ENCODE assay signal across 21 mouse cellular contexts in the genomic region with DNA sequence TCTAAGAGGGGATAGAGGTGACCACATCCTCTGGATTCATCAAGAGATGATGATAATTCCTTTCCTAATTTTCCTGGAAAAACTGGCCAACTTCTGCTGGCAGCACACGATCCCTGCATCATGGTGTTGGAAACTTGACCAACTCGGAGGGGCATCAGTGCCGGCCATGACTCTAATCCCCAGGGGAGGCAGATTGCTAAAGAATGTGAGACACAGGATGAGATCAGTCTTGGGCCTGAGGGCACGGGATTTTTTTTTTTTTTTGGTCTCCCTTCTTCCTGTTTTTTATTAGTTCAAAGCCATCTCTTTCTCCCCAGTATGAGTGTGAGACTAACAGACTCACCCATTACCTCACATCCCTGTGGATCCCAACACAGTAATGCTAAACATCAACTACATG.
DNase-seq lines count a peak whose midpoint lies in the region; TF ChIP-seq lines count a peak whose summit lies in the region.
"Had no signal": no experiment of that assay in that cellular context is flagged by ENCODE, and none has a peak within 500 bp of the region (broad histone marks: within the 10 kb centered on the region; RNA-seq: fewer than 3 reads in every experiment).

No protein-coding gene starts in this region.

- no peaks in the 10 kb centered on the region for H3K9me3 ChIP-seq in CH12.LX (replicated peaks; ENCODE audit: low read length)
- H3K9me3 ChIP-seq: forebrain, embryonic 10.5 days; G1E; hindbrain, embryonic 12.5 days; hindbrain, embryonic 15.5 days had no signal

- H3K27me3 ChIP-seq in CH12.LX (replicated peaks), result no peaks in the 10 kb centered on the region
- H3K27me3 ChIP-seq: hindbrain, embryonic 12.5 days; hindbrain, embryonic 15.5 days had no signal

- in situ Hi-C loops in CH12.LX (cut with MboI; ENCODE audit: low pct_ligation_motif_present, low pct_unique_long_range_greater_than_20kb, low sequenced_read_pairs), result no loop called here

- no peaks in the 10 kb centered on the region for H3K4me1 ChIP-seq in CH12.LX (ENCODE audit: control insufficient read depth in 1 of 2, insufficient read depth in 2 of 2)
- peaks cover 4% of the 10 kb centered on the region; the same call in 1 of the 2 replicates for H3K4me1 ChIP-seq in brown adipose tissue, adult 24 weeks (ENCODE audit: control insufficient read depth, insufficient read depth, insufficient read length, low read length)
- H3K4me1 ChIP-seq: forebrain, embryonic 10.5 days; hindbrain, embryonic 12.5 days; hindbrain, embryonic 15.5 days had no signal

- no peak overlapping the region for H3K9ac ChIP-seq in CH12.LX (ENCODE audit: insufficient read depth, low read depth)
- H3K9ac ChIP-seq: forebrain, postnatal 0 days; hindbrain, embryonic 12.5 days; hindbrain, embryonic 15.5 days had no signal

- TF ChIP-seq CTCF in CH12.LX (conservative IDR thresholded peaks at IDR 0.05 in 1 of 2, IDR thresholded peaks at IDR 0.05 in 1 of 2; ENCODE audit: low read depth in 2 of 2, low read length in 2 of 2), result no peak

- no peak overlapping the region for H3K4me2 ChIP-seq in CH12.LX (ENCODE audit: insufficient read depth, low read depth, poor library complexity, severe bottlenecking)
- H3K4me2 ChIP-seq: heart, embryonic 11.5 days; hindbrain, embryonic 12.5 days; hindbrain, embryonic 15.5 days had no signal

- no peaks in the 10 kb centered on the region for H3K79me2 ChIP-seq in CH12.LX (replicated peaks; ENCODE audit: control insufficient read depth, extremely low read depth, insufficient read depth, poor library complexity, severe bottlenecking)

- no peak for TF ChIP-seq POLR2A in CH12.LX (IDR thresholded peaks at IDR 0.05; ENCODE audit: low read depth, low read length)

- no peaks in the 10 kb centered on the region for H3K36me3 ChIP-seq in CH12.LX (replicated peaks in 1 of 2; ENCODE audit: control insufficient read depth in 1 of 2, insufficient read depth in 1 of 2, low read length in 1 of 2)
- H3K36me3 ChIP-seq: forebrain, embryonic 10.5 days; G1E; hindbrain, embryonic 12.5 days; hindbrain, embryonic 15.5 days had no signal

- dilution Hi-C loops in CH12.LX (cut with MboI; ENCODE audit: extremely low pct_ligation_motif_present, extremely low pct_unique_long_range_greater_than_20kb, low sequenced_read_pairs), result no loop called here

- H3K27ac ChIP-seq in CH12.LX (ENCODE audit: insufficient read depth, low read depth), result no peak overlapping the region
- 0 out of 2 replicates have a peak overlapping the region, but pooled peaks have one; percentile 30 for H3K27ac ChIP-seq in brown adipose tissue, adult 24 weeks (replicated peaks; ENCODE audit: low read depth, low read length)
- H3K27ac ChIP-seq: forebrain, embryonic 10.5 days; heart, adult 2 months; hindbrain, embryonic 12.5 days; hindbrain, embryonic 15.5 days had no signal

- no peak overlapping the region for H3K4me3 ChIP-seq in CH12.LX (replicated peaks in 1 of 3; ENCODE audit: low read depth in 2 of 3, low read length in 2 of 3, poor library complexity in 1 of 3)
- no peak overlapping the region for H3K4me3 ChIP-seq in brown adipose tissue, adult 24 weeks (ENCODE audit: insufficient read depth, low read depth, low read length)
- H3K4me3 ChIP-seq: forebrain, embryonic 10.5 days; heart, adult 2 months; hindbrain, embryonic 12.5 days; hindbrain, embryonic 15.5 days had no signal

- no peak for TF ChIP-seq RAD21 in CH12.LX (IDR thresholded peaks at IDR 0.05; ENCODE audit: low read depth, low read length)

- no peak for TF ChIP-seq EP300 in CH12.LX (IDR thresholded peaks at IDR 0.05; ENCODE audit: low read length)

- peak; percentile 49 for DNase-seq in gastrocnemius, adult 18-20 months (ENCODE audit: low spot score)
- DNase-seq in gastrocnemius, postnatal 4 days (ENCODE audit: low spot score in 2 of 2), result no peak
- DNase-seq in 3134 (ENCODE audit: extremely low read depth, insufficient read length, low spot score) (peak; percentile 46), CH12.LX (ENCODE audit: extremely low read depth) (no peak)
- no peak for DNase-seq in adrenal gland, postnatal 10 days
- DNase-seq in lung, postnatal 36 days, result no peak
- DNase-seq: adrenal gland, adult 8-10 months; adrenal gland, postnatal 36 days; cerebellum, adult 11 months; cerebellum, adult 9-11 months; cerebellum, postnatal 25 days; forebrain, postnatal 0 days; gastrocnemius, postnatal 14 days; heart, adult 2 months; kidney, adult 2 months had no signal

TF ChIP-seq in CH12.LX, 34 proteins besides CTCF, POLR2A, EP300 and RAD21:
- TF ChIP-seq ZNF384 (IDR thresholded peaks at IDR 0.05; ENCODE audit: low read depth, low read length), result peak; percentile 17; the same call in 1 of the 2 replicates
- TF ChIP-seq ZC3H11A (IDR thresholded peaks at IDR 0.05; ENCODE audit: low read depth, low read length), result no peak

Comparison
In these comparisons a context has a peak if more than half of its experiments do, and no peak if none do; other contexts are left out.
1. DNase-seq: peak in gastrocnemius, adult 18-20 months (single experiment) and 3134 (single experiment); none in gastrocnemius, postnatal 4 days (0 of 2), CH12.LX (single experiment), adrenal gland, postnatal 10 days (single experiment) and lung, postnatal 36 days (single experiment).